Mouse (Mus musculus): ENCODE measurements around the gene Olfr170. TPM values are rescaled to one million over a fixed set of nuclear protein-coding genes. Genes with fewer than 3 reads are reported as not detected.
"Not testable (repeated sequence)": the region's sequence is repeated elsewhere in the genome, so short reads cannot be mapped to it uniquely, and the experiment has no call there.

Olfr170 gene
- total RNA-seq (2021), result not detected
- long read RNA-seq, experiment 1, result 0 reads
- long read RNA-seq, experiment 2, result 0 reads

DNA sequence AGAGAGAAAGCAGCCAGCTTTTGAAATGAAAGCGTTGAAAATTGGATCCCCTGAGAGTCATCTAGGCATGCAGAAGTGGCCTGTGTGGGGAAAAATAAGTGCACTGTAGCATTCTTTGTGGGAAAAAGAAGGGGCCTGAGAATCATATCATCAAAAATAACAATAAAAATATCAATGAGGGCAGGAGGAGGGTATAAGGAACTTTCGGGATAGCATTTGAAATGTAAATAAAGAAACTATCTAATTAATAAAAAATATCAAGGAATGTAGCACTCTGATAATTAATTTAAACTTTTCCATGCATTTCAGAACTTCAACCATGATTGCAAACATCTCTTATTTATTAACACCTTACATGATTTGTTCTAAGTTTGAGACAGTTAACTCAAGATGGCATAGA, at the start of gene Olfr170:
Gene Olfr170 (minus strand): TSS at position 101 of the 400 bp plus-strand sequence.
- intact Hi-C loops (cut with DNase I); DNase-seq (ENCODE audit: low spot score in 2 of 2): not testable (repeated sequence)

DNA sequence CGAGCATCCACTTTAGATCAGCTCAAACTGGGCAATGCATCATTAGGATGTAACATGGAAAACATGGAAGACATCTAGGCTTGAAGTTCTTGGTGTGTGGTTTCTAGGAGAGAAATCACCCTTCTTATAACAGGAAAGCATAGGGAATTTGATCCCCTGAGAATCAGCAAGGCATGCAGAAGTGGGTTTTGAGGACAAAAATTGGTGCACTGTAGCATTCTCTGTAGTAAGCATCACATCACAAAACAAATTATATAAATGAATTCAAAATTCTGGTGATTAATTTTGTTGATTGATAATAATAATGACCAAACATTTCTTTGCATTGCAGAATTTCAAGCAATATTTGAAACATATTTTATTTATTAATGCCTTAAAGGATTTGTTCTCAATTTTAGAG, 18.1 kb upstream of the Olfr170 start, which contains the start of gene Olfr171:
Gene Olfr171 (minus strand): TSS at position 101 of the 400 bp plus-strand sequence.
- DNase-seq (ENCODE audit: low spot score in 2 of 2), result no peak
- intact Hi-C loops (cut with DNase I), result no loop called here

DNA sequence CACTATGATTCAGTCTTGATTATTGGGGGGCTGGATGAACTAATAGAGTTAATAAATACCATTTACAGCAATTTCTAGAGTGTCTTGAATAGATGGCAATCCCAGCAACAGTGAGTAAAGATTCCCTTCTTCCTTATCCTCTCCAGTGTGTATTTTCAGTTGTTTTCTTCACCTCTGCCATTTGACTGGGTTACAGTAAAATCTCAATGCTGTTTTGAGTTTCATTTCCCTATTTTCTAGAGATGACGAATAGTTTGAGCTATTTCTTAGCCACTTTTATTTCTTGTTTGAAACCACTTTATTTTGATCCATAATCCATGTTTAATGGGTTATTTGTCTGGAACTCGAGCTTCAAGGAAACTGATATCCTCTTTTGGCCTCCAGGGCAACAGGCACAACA, 8.5 kb downstream of the Olfr170 start:
- intact Hi-C loops (cut with DNase I), result no loop called here

DNA sequence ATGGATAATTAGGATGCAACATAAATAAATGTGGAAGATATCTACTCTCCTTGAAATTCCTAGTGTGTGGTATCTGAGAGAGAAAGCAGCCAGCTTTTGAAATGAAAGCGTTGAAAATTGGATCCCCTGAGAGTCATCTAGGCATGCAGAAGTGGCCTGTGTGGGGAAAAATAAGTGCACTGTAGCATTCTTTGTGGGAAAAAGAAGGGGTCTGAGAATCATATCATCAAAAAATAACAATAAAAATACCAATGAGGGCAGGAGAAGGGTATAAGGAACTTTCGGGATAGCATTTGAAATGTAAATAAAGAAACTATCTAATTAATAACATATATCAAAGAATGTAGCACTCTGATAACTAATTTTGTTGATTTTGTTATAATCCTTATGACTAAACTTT, 40.0 kb downstream of the Olfr170 start, which contains the start of gene Olfr169:
Gene Olfr169 (minus strand): TSS at position 101 of the 400 bp plus-strand sequence.
- DNase-seq (ENCODE audit: low spot score in 2 of 2); intact Hi-C loops (cut with DNase I): not testable (repeated sequence)

More for the DNA sequence above, 8.5 kb downstream of the Olfr170 start:
- no peak for DNase-seq (ENCODE audit: low spot score in 2 of 2)

Other genes starting within 250 kb of the Olfr170 start
- gene Olfr165, start 188.7 kb downstream of the Olfr170 start, total RNA-seq (2021), result not detected
- gene Olfr166, start 128.2 kb downstream of the Olfr170 start, total RNA-seq (2021), result not detected
- gene Olfr167, start 89.6 kb downstream of the Olfr170 start, total RNA-seq (2021), result not detected
- gene Olfr168, start 76.3 kb downstream of the Olfr170 start, total RNA-seq (2021), result not detected
- not detected for gene Olfr169, start 40.1 kb downstream of the Olfr170 start, total RNA-seq (2021)
- not detected for gene Olfr171, start 18.0 kb upstream of the Olfr170 start, total RNA-seq (2021)
- gene Lamp3, start 94.5 kb upstream of the Olfr170 start, total RNA-seq (2021), result under 1 TPM in 1 of 2 experiments, not detected in 1; 0.11 TPM
- gene B3gnt5, start 148.3 kb upstream of the Olfr170 start, total RNA-seq (2021), result 1 to 10 TPM in 1 of 2 experiments, under 1 TPM in 1; 0.99 to 1.5 TPM

Data from left cerebral cortex, postnatal 14 days (tissue).